Mouse (Mus musculus) bone marrow, adult 2 months (tissue): ENCODE measurements around the gene Trpm3.

ENCODE experiments used
- CTCF ChIP-seq: fragments of 200-500 bp; IDR thresholded peaks from 2 replicates; pipeline ENCODE4 v1.5.1; 2011; ENCODE audit warnings: low read length, control low read depth; ENCODE audit not compliant: control insufficient read depth, insufficient read depth
- POLR2A ChIP-seq: fragments of 200-500 bp; IDR thresholded peaks from 2 replicates; pipeline ENCODE4 v1.6.1; 2011; ENCODE audit warnings: low read depth, mild to moderate bottlenecking, control low read depth, low read length, borderline replicate concordance; ENCODE audit not compliant: control insufficient read depth

GRCm38 (mm10) chr19:22503469-22503868, 364.6 kb downstream of the Trpm3 start:
- TF ChIP-seq CTCF (no peak), POLR2A (no peak)
